In the genomic region with DNA sequence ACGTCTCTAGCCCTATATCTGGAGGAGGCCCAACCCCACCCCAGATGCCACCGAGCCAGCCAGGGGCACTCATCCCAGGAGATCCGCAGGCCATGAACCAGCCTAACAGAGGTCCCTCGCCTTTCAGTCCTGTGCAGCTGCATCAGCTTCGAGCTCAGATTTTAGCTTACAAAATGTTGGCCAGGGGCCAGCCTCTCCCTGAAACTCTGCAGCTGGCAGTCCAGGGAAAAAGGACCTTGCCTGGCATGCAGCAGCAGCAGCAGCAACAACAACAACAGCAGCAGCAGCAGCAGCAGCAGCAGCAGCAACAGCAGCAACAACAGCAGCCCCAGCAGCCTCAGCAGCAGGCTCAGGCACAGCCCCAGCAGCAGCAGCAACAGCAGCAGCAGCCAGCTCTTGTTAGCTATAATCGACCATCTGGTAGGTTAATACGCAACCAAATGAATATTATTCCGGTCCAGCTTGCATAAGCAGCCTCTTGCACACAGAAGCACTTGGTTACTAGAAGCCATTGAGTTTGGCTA, we compare ENCODE assay signal across 8 mouse cellular contexts. TPM values are rescaled to one million over a fixed set of nuclear protein-coding genes. Genes with fewer than 3 reads are reported as not detected.
DNase-seq lines count a peak whose midpoint lies in the region; ATAC-seq and TF ChIP-seq lines count a peak whose summit lies in the region.
"Had no signal": no experiment of that assay in that cellular context is flagged by ENCODE, and none has a peak within 500 bp of the region (broad histone marks: within the 10 kb centered on the region; RNA-seq: fewer than 3 reads in every experiment).

No protein-coding gene starts in this region.

- no peak overlapping the region for H3K9ac ChIP-seq in lung, embryonic 15.5 days
- H3K9ac ChIP-seq in forebrain, embryonic 13.5 days = no peak overlapping the region
- no peak overlapping the region for H3K9ac ChIP-seq in lung, postnatal 0 days (replicated peaks; ENCODE audit: low read depth)
- H3K9ac ChIP-seq: liver, embryonic 14.5 days had no signal

- H3K9me3 ChIP-seq in lung, embryonic 15.5 days = no peaks in the 10 kb centered on the region
- H3K9me3 ChIP-seq in forebrain, embryonic 13.5 days (replicated peaks) = no peaks in the 10 kb centered on the region
- no peaks in the 10 kb centered on the region for H3K9me3 ChIP-seq in lung, postnatal 0 days (ENCODE audit: low read length)

- no peaks in the 10 kb centered on the region for H3K27me3 ChIP-seq in lung, embryonic 15.5 days
- H3K27me3 ChIP-seq in forebrain, embryonic 13.5 days = no peaks in the 10 kb centered on the region
- H3K27me3 ChIP-seq in lung, postnatal 0 days (replicated peaks; ENCODE audit: insufficient read depth, low read length) = no peaks in the 10 kb centered on the region

- H3K4me2 ChIP-seq in lung, embryonic 15.5 days = no peak overlapping the region
- H3K4me2 ChIP-seq in forebrain, embryonic 13.5 days = no peak overlapping the region
- H3K4me2 ChIP-seq in lung, postnatal 0 days (replicated peaks; ENCODE audit: low read depth, low read length) = no peak overlapping the region

- no peak for TF ChIP-seq EP300 in lung, postnatal 0 days (IDR thresholded peaks at IDR 0.05)

- no peak overlapping the region for H3K4me3 ChIP-seq in lung, embryonic 15.5 days
- H3K4me3 ChIP-seq in lung, adult 2 months (replicated peaks; ENCODE audit: extremely low read depth, low read depth, low read length) = no peak overlapping the region
- no peak overlapping the region for H3K4me3 ChIP-seq in forebrain, embryonic 13.5 days
- no peak overlapping the region for H3K4me3 ChIP-seq in lung, postnatal 0 days (ENCODE audit: low read depth, low read length)

- TF ChIP-seq CTCF in lung, adult 2 months (IDR thresholded peaks at IDR 0.05; ENCODE audit: insufficient read depth, low read length) = no peak
- no peak for TF ChIP-seq CTCF in lung, postnatal 0 days (IDR thresholded peaks at IDR 0.05)

- H3K27ac ChIP-seq in lung, embryonic 15.5 days = 0 out of 2 replicates have a peak overlapping the region, but pooled peaks have one; percentile 20
- H3K27ac ChIP-seq in forebrain, embryonic 13.5 days = peak overlapping the region; percentile 78
- no peak overlapping the region for H3K27ac ChIP-seq in lung, postnatal 0 days (ENCODE audit: low read length)
- H3K27ac ChIP-seq: liver, embryonic 14.5 days had no signal

- ATAC-seq in lung, embryonic 15.5 days (ENCODE audit: borderline replicate concordance, extremely low read depth, low FRiP score, low TSS enrichment) = no peak
- ATAC-seq in forebrain, embryonic 13.5 days = peak; percentile 89
- no peak for ATAC-seq in lung, postnatal 0 days
- ATAC-seq in activated CD4-positive, CD25-positive, alpha-beta regulatory T cell, adult 4 months = no peak

- no peak for DNase-seq in lung, adult 2 months
- peak; percentile 41 for DNase-seq in kidney, adult 18-20 months
- peak; percentile 61 for DNase-seq in lung, postnatal 0 days (ENCODE audit: low spot score)
- no peak for DNase-seq in cerebellum, adult 11 months

- H3K36me3 ChIP-seq in lung, embryonic 15.5 days = peaks cover 6% of the 10 kb centered on the region; the same call in 1 of the 2 replicates
- H3K36me3 ChIP-seq in forebrain, embryonic 13.5 days (ENCODE audit: poor library complexity, severe bottlenecking) = no peaks in the 10 kb centered on the region
- H3K36me3 ChIP-seq in lung, postnatal 0 days (ENCODE audit: insufficient read depth, low read length) = peaks cover 8% of the 10 kb centered on the region

- no peak for TF ChIP-seq POLR2A in lung, adult 2 months (IDR thresholded peaks at IDR 0.05; ENCODE audit: borderline replicate concordance, extremely low read depth, low read depth, low read length)

- 36% methylated on average over 8 of the region's 8 CpGs for WGBS in lung, embryonic 15.5 days
- 44% methylated on average over 8 of the region's 8 CpGs for WGBS in lung, adult 2 months
- WGBS in forebrain, embryonic 13.5 days = 43% methylated on average over 8 of the region's 8 CpGs
- WGBS in lung, postnatal 0 days = 35% methylated on average over 8 of the region's 8 CpGs

- H3K4me1 ChIP-seq in lung, embryonic 15.5 days = peaks cover 4% of the 10 kb centered on the region; the same call in 1 of the 2 replicates
- H3K4me1 ChIP-seq in lung, adult 2 months (ENCODE audit: control insufficient read depth, insufficient read depth, low read length) = no peaks in the 10 kb centered on the region
- H3K4me1 ChIP-seq in forebrain, embryonic 13.5 days = peaks cover 11% of the 10 kb centered on the region
- no peaks in the 10 kb centered on the region for H3K4me1 ChIP-seq in lung, postnatal 0 days (ENCODE audit: insufficient read depth, low read depth, low read length)

RNA-seq across cellular contexts. Expression of a gene that starts 25.9 kb away (rescaled TPM):
- polyA plus RNA-seq in lung, embryonic 15.5 days (2015; fragmentation: Nextera tagmentation; extraction: Ambion mirVana) = 38.0 and 45.3 TPM in 2 replicates
- polyA plus RNA-seq in lung, adult 2 months (2012; rRNA removed) = 69.7 and 78.9 TPM in 2 replicates
- 83.4 and 84.5 TPM in 2 replicates for polyA plus RNA-seq in forebrain, embryonic 13.5 days (2015; fragmentation: Nextera tagmentation; extraction: Ambion mirVana)
- 46.3 and 69.8 TPM in 2 replicates for polyA plus RNA-seq in lung, postnatal 0 days (2015; fragmentation: Nextera tagmentation; extraction: Ambion mirVana)
- 10 to 100 TPM; 43.0 to 60.0 TPM for polyA plus RNA-seq in activated CD4-positive, CD25-positive, alpha-beta regulatory T cell, adult 4 months (2017; shearing (Covaris generic))

Comparison
In these comparisons a context has a peak if more than half of its experiments do, and no peak if none do; other contexts are left out.
1. DNase-seq: peak in kidney, adult 18-20 months (single experiment) and lung, postnatal 0 days (single experiment); none in lung, adult 2 months (single experiment) and cerebellum, adult 11 months (single experiment).